Mouse (Mus musculus) testis, adult 2 months (tissue): ENCODE results near the gene Agbl2.

Experiments used
- CTCF ChIP-seq: fragments of 200-500 bp; IDR thresholded peaks from 2 replicates; pipeline ENCODE4 v1.5.1; 2012; ENCODE audit warnings: low read depth, mild to moderate bottlenecking, inconsistent platforms, low read length, moderate library complexity; ENCODE audit not compliant: control insufficient read depth, insufficient read depth, insufficient replicate concordance
- POLR2A ChIP-seq: fragments of 200-500 bp; IDR thresholded peaks from 2 replicates; pipeline ENCODE4 v1.6.1; 2012; ENCODE audit warnings: low read depth, mild to moderate bottlenecking, inconsistent platforms, low read length, moderate library complexity; ENCODE audit not compliant: control insufficient read depth

GRCm38 (mm10) chr2:90861486-90861885 is 79.0 kb downstream of the Agbl2 start:
- TF ChIP-seq CTCF (no peak), POLR2A (no peak)
